Mouse (Mus musculus): ENCODE measurements around the gene Abi1. TPM values are rescaled to one million over a fixed set of nuclear protein-coding genes. Genes with fewer than 3 reads are reported as not detected.

Gene Abi1
- polyA plus RNA-seq, 1 experiment, result 22.0 TPM

- Histone ChIP-seq H3K79me3 (ENCODE audit: low read depth) (peaks cover 94% of the 10 kb centered on the region), H3K27me3 (ENCODE audit: control insufficient read depth, insufficient read depth, insufficient read length) (no peaks in the 10 kb centered on the region), H3K4me3 (ENCODE audit: insufficient read depth, poor library complexity, severe bottlenecking) (no peak overlapping the region), H3K36me3 (ENCODE audit: control insufficient read depth, insufficient read depth) (peaks cover 32% of the 10 kb centered on the region), H3K79me2 (ENCODE audit: control insufficient read depth, insufficient read depth) (peaks cover 100% of the 10 kb centered on the region), H3ac (ENCODE audit: control insufficient read depth, insufficient read length, low read depth) (no peak overlapping the region)
- TF ChIP-seq FOSL1 (IDR thresholded peaks at IDR 0.05; ENCODE audit: insufficient read depth, low read length, poor library complexity, severe bottlenecking), result no peak
- no peak for TF ChIP-seq CTCF (IDR thresholded peaks at IDR 0.05; ENCODE audit: control insufficient read depth, insufficient read depth, insufficient read length)
- no peak for TF ChIP-seq CEBPB (IDR thresholded peaks at IDR 0.05; ENCODE audit: low read depth)
- no peak for TF ChIP-seq MYOD1 (IDR thresholded peaks at IDR 0.05; ENCODE audit: control insufficient read depth, insufficient read length, low read depth)
- no peak for TF ChIP-seq MAX (IDR thresholded peaks at IDR 0.05)
- no peak for TF ChIP-seq MYOG (IDR thresholded peaks at IDR 0.05; ENCODE audit: control insufficient read depth, extremely low read depth, insufficient read length)
- no peak for TF ChIP-seq USF1 (IDR thresholded peaks at IDR 0.05; ENCODE audit: low read depth)
Measured at GRCm38 (mm10) chr2:23026379-23026778, 13.7 kb downstream of the Abi1 start.

DNA sequence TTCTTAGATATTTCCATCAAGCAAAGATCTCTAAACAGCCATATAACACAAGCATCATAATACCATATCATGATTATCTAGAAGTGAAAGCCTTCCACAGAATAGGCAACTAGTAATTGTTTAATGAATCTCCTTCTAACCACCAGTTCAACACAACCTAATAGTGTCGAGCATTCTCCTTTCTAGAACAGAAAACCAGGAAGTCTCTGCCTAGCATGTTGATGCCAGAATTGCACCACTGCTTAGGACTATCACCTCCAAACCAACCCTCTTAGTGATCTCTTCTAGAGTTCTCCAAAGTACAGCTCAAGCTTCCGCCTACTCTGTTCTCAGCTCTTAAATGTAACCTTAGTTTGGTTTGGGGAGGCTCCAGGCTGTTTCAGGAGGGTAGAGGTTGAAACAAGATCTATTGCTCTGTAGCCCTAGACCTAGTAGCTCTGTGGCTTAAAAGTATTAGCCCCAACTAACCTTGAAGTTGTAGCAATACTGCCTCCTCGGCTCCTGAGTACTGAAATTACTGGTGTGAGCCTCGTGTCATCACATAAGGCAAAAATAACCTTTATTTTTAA is 16.2 kb downstream of the Abi1 start:
- H3ac ChIP-seq (ENCODE audit: control insufficient read depth, insufficient read length, low read depth), result no peak overlapping the region
- no peaks in the 10 kb centered on the region for H3K27me3 ChIP-seq (ENCODE audit: control insufficient read depth, insufficient read depth, insufficient read length)
- H3K79me2 ChIP-seq (ENCODE audit: control insufficient read depth, insufficient read depth), result peaks cover 100% of the 10 kb centered on the region
- peaks cover 94% of the 10 kb centered on the region for H3K79me3 ChIP-seq (ENCODE audit: low read depth)
- peaks cover 17% of the 10 kb centered on the region for H3K36me3 ChIP-seq (ENCODE audit: control insufficient read depth, insufficient read depth)
- H3K4me3 ChIP-seq (ENCODE audit: insufficient read depth, poor library complexity, severe bottlenecking), result no peak overlapping the region
- TF ChIP-seq FOSL1 (IDR thresholded peaks at IDR 0.05; ENCODE audit: insufficient read depth, low read length, poor library complexity, severe bottlenecking) (no peak), CTCF (IDR thresholded peaks at IDR 0.05; ENCODE audit: control insufficient read depth, insufficient read depth, insufficient read length) (no peak), MYOD1 (IDR thresholded peaks at IDR 0.05; ENCODE audit: control insufficient read depth, insufficient read length, low read depth) (no peak), MYOG (IDR thresholded peaks at IDR 0.05; ENCODE audit: control insufficient read depth, extremely low read depth, insufficient read length) (no peak), CEBPB (IDR thresholded peaks at IDR 0.05; ENCODE audit: low read depth) (no peak), USF1 (IDR thresholded peaks at IDR 0.05; ENCODE audit: low read depth) (no peak), MAX (IDR thresholded peaks at IDR 0.05) (no peak)

GRCm38 (mm10) chr2:23023023-23023422 is 17.0 kb downstream of the Abi1 start:
- Histone ChIP-seq H3K79me2 (ENCODE audit: control insufficient read depth, insufficient read depth) (peaks cover 100% of the 10 kb centered on the region), H3ac (ENCODE audit: control insufficient read depth, insufficient read length, low read depth) (no peak overlapping the region), H3K79me3 (ENCODE audit: low read depth) (peaks cover 94% of the 10 kb centered on the region), H3K27me3 (ENCODE audit: control insufficient read depth, insufficient read depth, insufficient read length) (no peaks in the 10 kb centered on the region), H3K36me3 (ENCODE audit: control insufficient read depth, insufficient read depth) (peaks cover 18% of the 10 kb centered on the region), H3K4me3 (ENCODE audit: insufficient read depth, poor library complexity, severe bottlenecking) (no peak overlapping the region)
- no peak for TF ChIP-seq USF1 (IDR thresholded peaks at IDR 0.05; ENCODE audit: low read depth)
- TF ChIP-seq CEBPB (IDR thresholded peaks at IDR 0.05; ENCODE audit: low read depth), result no peak

GRCm38 (mm10) chr2:23021721-23022120 is 18.3 kb downstream of the Abi1 start:
- peaks cover 100% of the 10 kb centered on the region for H3K79me2 ChIP-seq (ENCODE audit: control insufficient read depth, insufficient read depth)
- no peaks in the 10 kb centered on the region for H3K27me3 ChIP-seq (ENCODE audit: control insufficient read depth, insufficient read depth, insufficient read length)
- H3K4me3 ChIP-seq (ENCODE audit: insufficient read depth, poor library complexity, severe bottlenecking), result no peak overlapping the region
- H3ac ChIP-seq (ENCODE audit: control insufficient read depth, insufficient read length, low read depth), result no peak overlapping the region
- H3K36me3 ChIP-seq (ENCODE audit: control insufficient read depth, insufficient read depth), result peaks cover 18% of the 10 kb centered on the region
- H3K79me3 ChIP-seq (ENCODE audit: low read depth), result peaks cover 94% of the 10 kb centered on the region
- TF ChIP-seq USF1 (IDR thresholded peaks at IDR 0.05; ENCODE audit: low read depth) (no peak), MAX (IDR thresholded peaks at IDR 0.05) (peak; percentile 38)

- TF ChIP-seq FOSL1 (IDR thresholded peaks at IDR 0.05; ENCODE audit: insufficient read depth, low read length, poor library complexity, severe bottlenecking) (no peak), MAX (IDR thresholded peaks at IDR 0.05) (no peak), MYOD1 (IDR thresholded peaks at IDR 0.05; ENCODE audit: control insufficient read depth, insufficient read length, low read depth) (no peak), CTCF (IDR thresholded peaks at IDR 0.05; ENCODE audit: control insufficient read depth, insufficient read depth, insufficient read length) (no peak), MYOG (IDR thresholded peaks at IDR 0.05; ENCODE audit: control insufficient read depth, extremely low read depth, insufficient read length) (no peak), USF1 (IDR thresholded peaks at IDR 0.05; ENCODE audit: low read depth) (no peak), CEBPB (IDR thresholded peaks at IDR 0.05; ENCODE audit: low read depth) (no peak)
- no peaks in the 10 kb centered on the region for H3K27me3 ChIP-seq (ENCODE audit: control insufficient read depth, insufficient read depth, insufficient read length)
- no peak overlapping the region for H3K4me3 ChIP-seq (ENCODE audit: insufficient read depth, poor library complexity, severe bottlenecking)
- H3ac ChIP-seq (ENCODE audit: control insufficient read depth, insufficient read length, low read depth), result no peak overlapping the region
- peaks cover 100% of the 10 kb centered on the region for H3K79me2 ChIP-seq (ENCODE audit: control insufficient read depth, insufficient read depth)
- H3K36me3 ChIP-seq (ENCODE audit: control insufficient read depth, insufficient read depth), result peaks cover 18% of the 10 kb centered on the region
- H3K79me3 ChIP-seq (ENCODE audit: low read depth), result peaks cover 94% of the 10 kb centered on the region
Measured at GRCm38 (mm10) chr2:23021320-23021719, 18.7 kb downstream of the Abi1 start.

DNA sequence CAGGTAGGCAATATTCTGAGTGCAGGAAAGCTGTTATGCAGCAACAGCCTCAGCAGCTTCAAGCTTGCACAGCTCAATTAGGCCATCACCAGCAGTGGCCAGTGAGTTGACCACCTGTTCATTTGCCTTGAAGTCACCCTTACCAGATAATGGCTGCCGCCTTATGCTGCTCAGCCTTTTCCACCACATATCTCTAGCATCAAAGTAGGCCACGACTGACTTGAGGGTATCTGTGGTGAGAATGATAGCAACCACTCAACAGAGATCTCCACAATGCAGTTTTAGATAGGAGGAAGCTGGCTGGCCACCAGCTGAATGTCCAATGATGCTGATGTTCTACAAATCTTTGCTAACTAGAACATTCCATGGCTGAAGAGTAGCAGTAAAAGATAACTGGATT is 20.9 kb downstream of the Abi1 start:
- TF ChIP-seq CEBPB (IDR thresholded peaks at IDR 0.05; ENCODE audit: low read depth), result no peak
- no peak for TF ChIP-seq USF1 (IDR thresholded peaks at IDR 0.05; ENCODE audit: low read depth)
- no peak for TF ChIP-seq FOSL1 (IDR thresholded peaks at IDR 0.05; ENCODE audit: insufficient read depth, low read length, poor library complexity, severe bottlenecking)
- no peak for TF ChIP-seq MYOG (IDR thresholded peaks at IDR 0.05; ENCODE audit: control insufficient read depth, extremely low read depth, insufficient read length)
- no peak for TF ChIP-seq MYOD1 (IDR thresholded peaks at IDR 0.05; ENCODE audit: control insufficient read depth, insufficient read length, low read depth)
- no peak for TF ChIP-seq MAX (IDR thresholded peaks at IDR 0.05)
- no peak for TF ChIP-seq CTCF (IDR thresholded peaks at IDR 0.05; ENCODE audit: control insufficient read depth, insufficient read depth, insufficient read length)
- peaks cover 14% of the 10 kb centered on the region for H3K36me3 ChIP-seq (ENCODE audit: control insufficient read depth, insufficient read depth)
- H3K79me2 ChIP-seq (ENCODE audit: control insufficient read depth, insufficient read depth), result peaks cover 95% of the 10 kb centered on the region
- no peak overlapping the region for H3ac ChIP-seq (ENCODE audit: control insufficient read depth, insufficient read length, low read depth)
- no peak overlapping the region for H3K4me3 ChIP-seq (ENCODE audit: insufficient read depth, poor library complexity, severe bottlenecking)
- no peaks in the 10 kb centered on the region for H3K27me3 ChIP-seq (ENCODE audit: control insufficient read depth, insufficient read depth, insufficient read length)
- peaks cover 90% of the 10 kb centered on the region for H3K79me3 ChIP-seq (ENCODE audit: low read depth)

All from C2C12 (cell line).